Mouse (Mus musculus) stomach, embryonic 14.5 days (tissue): Measurements from ENCODE around the gene Clca2. TPM values are rescaled to one million over a fixed set of nuclear protein-coding genes. Genes with fewer than 3 reads are reported as not detected.

Source experiments
- ATAC-seq: fragments of 200-750 bp; cut with Nextera tagmentation; 2 replicates; pipeline ENCODE4 v1.8.0; 2017; ENCODE audit warnings: low read depth, moderate TSS enrichment; ENCODE audit not compliant: insufficient number of reproducible peaks, insufficient read depth, low FRiP score
- H3K27ac ChIP-seq: fragments of 300-500 bp; sonication (generic); 2 replicates; pipeline ENCODE4 v1.5.1; 2014; ENCODE audit warnings: mild to moderate bottlenecking, low read length, moderate library complexity, mixed read lengths
- H3K27me3 ChIP-seq: fragments of 300-500 bp; sonication (generic); 2 replicates; pipeline ENCODE4 v1.6.1; 2014; ENCODE audit warnings: low read length, control low read depth, mixed read lengths; ENCODE audit not compliant: control insufficient read depth, insufficient read depth
- H3K36me3 ChIP-seq: fragments of 300-500 bp; sonication (generic); 2 replicates; pipeline ENCODE4 v1.6.1; 2014; ENCODE audit warnings: mild to moderate bottlenecking, control low read depth, low read length, moderate library complexity, mixed read lengths; ENCODE audit not compliant: control insufficient read depth, insufficient read depth
- H3K4me1 ChIP-seq: fragments of 300-500 bp; sonication (generic); 2 replicates; pipeline ENCODE4 v1.6.1; 2014; ENCODE audit warnings: low read length, control low read depth, mixed read lengths; ENCODE audit not compliant: control insufficient read depth, insufficient read depth
- H3K4me2 ChIP-seq: fragments of 300-500 bp; sonication (generic); replicated peaks from 2 replicates; pipeline ENCODE4 v1.6.1; 2014; ENCODE audit warnings: low read depth, low read length, control low read depth
- H3K4me3 ChIP-seq: fragments of 300-500 bp; sonication (generic); 2 replicates; pipeline ENCODE4 v1.5.1; 2014; ENCODE audit warnings: low read depth, low read length, control low read depth
- H3K9ac ChIP-seq: fragments of 300-500 bp; sonication (generic); replicated peaks from 2 replicates; pipeline ENCODE4 v1.6.1; 2014; ENCODE audit warnings: low read depth, mild to moderate bottlenecking, control low read depth, low read length, moderate library complexity, mixed read lengths
- H3K9me3 ChIP-seq: fragments of 300-500 bp; sonication (generic); 2 replicates; pipeline ENCODE4 v1.6.1; 2016; ENCODE audit warnings: low read depth, low read length, control low read depth; ENCODE audit not compliant: control insufficient read depth
- whole genome bisulfite sequencing: fragments of 180-500 bp; shearing (Covaris S2); extraction: QIAGEN DNeasy Blood & Tissue Kit; methylation state at CpG from one replicate; pipeline ENCODE4 v1.1.7; 2014; 5-methylcytosine and 5-hydroxymethylcytosine counted together
- polyA plus RNA-seq: library from polyadenylated mRNA; unstranded; fragments of >200 nt; fragmentation: Nextera tagmentation; extraction: Ambion mirVana; gene quantifications from 2 replicates; pipeline ENCODE4 v1.2.1, GENCODE M21; 2014

The Clca2 gene
- 1.2 and 1.4 TPM in 2 replicates for polyA plus RNA-seq

DNA sequence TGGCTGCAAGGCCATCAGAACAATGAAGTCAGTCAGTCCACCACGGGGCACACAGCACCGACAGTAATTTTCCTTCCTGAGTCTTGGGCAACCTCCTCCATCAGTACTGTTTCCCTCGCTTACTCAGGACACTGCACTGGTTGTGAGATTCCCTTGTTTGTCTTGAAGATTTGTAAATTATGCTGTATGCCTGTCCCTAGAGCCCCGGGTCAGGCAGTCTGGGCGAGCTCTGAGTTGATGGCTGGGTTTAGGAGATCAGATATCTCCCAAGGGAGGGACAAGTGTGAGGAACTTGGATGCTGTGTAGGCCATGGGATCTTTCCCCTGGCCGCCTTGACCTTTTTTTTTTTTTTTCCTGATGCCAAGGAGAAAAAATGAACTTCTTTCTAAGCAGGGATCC, at the start of gene Clca2:
Gene Clca2 (minus strand): TSS at position 153 of the 400 bp plus-strand sequence.
- ATAC-seq, result no peak
- peak within 1 kb of the TSS; percentile 15; the same call in 1 of the 2 replicates for H3K27ac ChIP-seq
- no peak within 1 kb of the TSS for H3K4me3 ChIP-seq
- H3K4me2 ChIP-seq, result no peak within 1 kb of the TSS
- no peaks in the 10 kb centered on the region for H3K9me3 ChIP-seq
- 0 out of 2 replicates have a peak, but pooled peaks cover 9% of the 10 kb centered on the region for H3K4me1 ChIP-seq
- no peak within 1 kb of the TSS for H3K9ac ChIP-seq
- H3K36me3 ChIP-seq, result no peaks in the 10 kb centered on the region
- no peaks in the 10 kb centered on the region for H3K27me3 ChIP-seq
- WGBS, result 70% methylated on average over 6 of the region's 6 CpGs

DNA sequence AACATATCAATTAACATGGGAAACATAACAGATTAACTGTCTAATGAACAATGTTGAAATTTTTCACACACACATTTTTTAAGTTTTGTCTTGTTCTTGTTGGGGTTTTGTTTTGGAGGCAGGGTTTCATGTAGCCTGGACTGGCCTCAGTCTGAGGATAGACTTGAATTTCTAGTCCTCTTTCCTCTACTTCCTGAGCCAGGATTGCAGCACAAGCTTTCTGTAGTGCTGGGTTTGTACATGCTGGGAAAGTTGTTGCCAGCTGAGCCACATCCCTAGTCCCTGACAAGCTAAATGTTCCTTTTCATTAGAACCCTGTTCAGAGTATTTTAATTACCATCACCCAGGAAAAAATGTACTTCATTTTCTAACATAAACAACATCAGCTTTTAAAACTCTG, 48.7 kb upstream of the Clca2 start:
- Histone ChIP-seq H3K4me2 (no peak overlapping the region), H3K4me1 (no peaks in the 10 kb centered on the region), H3K27ac (no peak overlapping the region), H3K27me3 (no peaks in the 10 kb centered on the region), H3K36me3 (peaks cover 6% of the 10 kb centered on the region; the same call in 1 of the 2 replicates), H3K9ac (no peak overlapping the region), H3K4me3 (no peak overlapping the region), H3K9me3 (no peaks in the 10 kb centered on the region)
- ATAC-seq, result no peak

DNA sequence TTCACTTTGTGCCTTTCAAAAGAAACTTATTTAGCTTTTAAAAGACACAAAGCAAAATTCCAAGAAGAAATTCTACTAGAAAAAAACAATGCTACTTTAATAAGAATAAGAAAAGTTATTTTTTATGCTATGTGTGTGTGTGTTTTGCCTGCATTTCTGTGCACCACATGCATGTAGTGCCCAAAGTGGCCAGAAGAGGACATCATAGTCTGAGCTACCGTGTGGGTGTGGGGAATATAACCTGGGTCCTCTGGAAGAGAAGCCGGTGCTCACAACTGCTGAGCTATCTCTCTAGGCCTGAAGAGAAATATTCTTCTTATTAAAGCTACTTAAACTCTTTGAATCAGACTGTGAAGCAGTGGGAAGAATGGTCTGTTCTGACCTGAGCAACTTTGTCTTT, 48.2 kb upstream of the Clca2 start:
- no peaks in the 10 kb centered on the region for H3K27me3 ChIP-seq
- 76% methylated on average over 2 of the region's 2 CpGs for WGBS

DNA sequence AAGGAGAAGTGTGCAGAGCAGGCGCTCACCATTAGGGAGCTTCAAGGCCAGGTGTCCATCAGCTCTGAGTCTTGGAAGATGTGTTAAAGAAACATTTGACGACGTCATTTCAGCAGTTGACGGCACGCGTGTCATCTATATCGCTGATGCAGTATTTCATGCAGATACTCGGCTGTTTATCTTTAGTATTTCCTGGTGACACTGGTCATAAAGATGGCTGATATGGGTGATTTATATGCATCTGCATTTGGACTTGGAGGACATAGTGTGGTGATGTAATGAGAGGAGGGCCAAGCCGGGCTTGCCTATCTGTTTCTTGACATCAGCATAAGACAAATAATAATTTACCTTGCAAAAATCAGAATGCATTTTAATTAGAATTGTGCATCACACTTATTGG, 47.6 kb upstream of the Clca2 start:
- no peak overlapping the region for H3K4me3 ChIP-seq
- no peak overlapping the region for H3K4me2 ChIP-seq
- 89% methylated on average over 9 of the region's 9 CpGs for WGBS
- no peak overlapping the region for H3K9ac ChIP-seq
- no peaks in the 10 kb centered on the region for H3K4me1 ChIP-seq
- H3K36me3 ChIP-seq, result peaks cover 6% of the 10 kb centered on the region; the same call in 1 of the 2 replicates
- H3K27ac ChIP-seq, result no peak overlapping the region
- ATAC-seq, result no peak
- no peaks in the 10 kb centered on the region for H3K27me3 ChIP-seq
- H3K9me3 ChIP-seq, result no peaks in the 10 kb centered on the region

More for the DNA sequence above, 48.2 kb upstream of the Clca2 start:
- ATAC-seq, result no peak
- Histone ChIP-seq H3K27ac (no peak overlapping the region), H3K4me2 (no peak overlapping the region), H3K4me1 (no peaks in the 10 kb centered on the region), H3K9me3 (no peaks in the 10 kb centered on the region), H3K4me3 (no peak overlapping the region), H3K9ac (no peak overlapping the region), H3K36me3 (peaks cover 6% of the 10 kb centered on the region; the same call in 1 of the 2 replicates)

DNA sequence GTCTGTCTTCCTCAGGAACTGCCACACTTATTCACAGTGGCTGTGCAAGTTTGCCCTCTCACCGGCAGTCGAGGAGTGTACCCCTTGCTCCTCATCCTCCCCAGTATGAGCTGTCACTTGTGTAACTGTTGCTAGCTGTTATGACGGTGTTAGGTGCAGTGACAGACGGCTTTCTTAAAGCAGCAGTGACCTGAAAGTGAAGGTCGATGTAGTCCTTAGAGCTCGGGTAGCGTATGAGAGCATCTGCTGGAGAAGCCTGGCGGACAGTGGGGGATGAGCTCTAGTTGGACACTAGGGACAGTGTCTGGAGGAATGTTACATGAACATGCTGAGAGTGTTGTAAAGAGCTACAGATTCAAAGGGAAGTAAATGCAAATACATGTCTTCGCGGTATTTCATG, 44.6 kb upstream of the Clca2 start:
- no peak overlapping the region for H3K27ac ChIP-seq
- peaks cover 3% of the 10 kb centered on the region for H3K36me3 ChIP-seq
- no peaks in the 10 kb centered on the region for H3K4me1 ChIP-seq
- ATAC-seq, result no peak
- no peak overlapping the region for H3K4me2 ChIP-seq
- 83% methylated on average over 10 of the region's 10 CpGs for WGBS
- no peak overlapping the region for H3K9ac ChIP-seq
- no peaks in the 10 kb centered on the region for H3K9me3 ChIP-seq
- no peak overlapping the region for H3K4me3 ChIP-seq
- H3K27me3 ChIP-seq, result no peaks in the 10 kb centered on the region

DNA sequence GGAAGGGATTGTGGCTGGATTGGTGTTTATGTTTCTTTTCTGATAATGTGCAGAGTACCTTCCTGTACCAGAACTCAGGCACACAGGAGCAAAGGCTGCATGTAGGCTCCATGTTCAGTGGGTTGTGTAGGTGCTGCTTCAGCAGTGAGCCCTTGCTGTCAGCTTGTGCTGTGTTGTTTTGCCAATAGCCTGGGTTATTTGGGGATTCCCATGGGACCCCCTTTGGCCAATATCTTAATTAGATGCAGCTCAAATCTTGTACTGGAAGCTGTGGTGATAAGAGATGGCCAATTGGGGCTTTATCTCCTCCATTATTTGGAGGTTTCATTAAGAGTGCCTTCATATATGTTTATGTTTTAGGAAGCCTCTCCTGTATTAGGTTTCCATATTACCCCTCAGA, 43.7 kb upstream of the Clca2 start:
- no peaks in the 10 kb centered on the region for H3K27me3 ChIP-seq
- no peak overlapping the region for H3K9ac ChIP-seq
- H3K27ac ChIP-seq, result no peak overlapping the region
- H3K4me1 ChIP-seq, result no peaks in the 10 kb centered on the region
- peaks cover 6% of the 10 kb centered on the region for H3K36me3 ChIP-seq
- no peak overlapping the region for H3K4me3 ChIP-seq
- no peak overlapping the region for H3K4me2 ChIP-seq
- no peak for ATAC-seq
- H3K9me3 ChIP-seq, result no peaks in the 10 kb centered on the region

DNA sequence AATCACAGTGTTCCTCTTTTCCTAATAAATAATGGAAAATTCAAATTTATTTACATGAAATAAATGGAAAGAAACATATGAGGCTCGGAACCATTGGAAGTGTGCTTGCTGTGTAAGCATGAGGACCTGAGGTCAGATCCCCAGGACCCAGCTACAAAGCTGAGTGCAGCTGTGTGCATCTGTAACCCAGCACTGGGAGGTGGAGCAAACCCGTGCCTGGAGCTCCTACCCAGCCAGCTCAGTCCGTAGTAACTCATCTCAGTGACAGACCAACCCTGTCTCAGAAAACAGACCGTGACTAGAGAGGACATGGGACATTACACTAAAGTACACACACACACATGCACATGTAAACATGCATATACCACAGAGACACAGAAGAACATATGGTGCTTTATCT, 41.0 kb upstream of the Clca2 start:
- H3K27me3 ChIP-seq, result no peaks in the 10 kb centered on the region
- 72% methylated on average over 4 of the region's 4 CpGs for WGBS
- no peak overlapping the region for H3K4me2 ChIP-seq
- no peaks in the 10 kb centered on the region for H3K9me3 ChIP-seq
- H3K36me3 ChIP-seq, result peaks cover 6% of the 10 kb centered on the region
- peak; percentile 69; the same call in 1 of the 2 replicates for ATAC-seq
- H3K4me1 ChIP-seq, result no peaks in the 10 kb centered on the region
- H3K9ac ChIP-seq, result no peak overlapping the region
- no peak overlapping the region for H3K27ac ChIP-seq
- H3K4me3 ChIP-seq, result no peak overlapping the region

DNA sequence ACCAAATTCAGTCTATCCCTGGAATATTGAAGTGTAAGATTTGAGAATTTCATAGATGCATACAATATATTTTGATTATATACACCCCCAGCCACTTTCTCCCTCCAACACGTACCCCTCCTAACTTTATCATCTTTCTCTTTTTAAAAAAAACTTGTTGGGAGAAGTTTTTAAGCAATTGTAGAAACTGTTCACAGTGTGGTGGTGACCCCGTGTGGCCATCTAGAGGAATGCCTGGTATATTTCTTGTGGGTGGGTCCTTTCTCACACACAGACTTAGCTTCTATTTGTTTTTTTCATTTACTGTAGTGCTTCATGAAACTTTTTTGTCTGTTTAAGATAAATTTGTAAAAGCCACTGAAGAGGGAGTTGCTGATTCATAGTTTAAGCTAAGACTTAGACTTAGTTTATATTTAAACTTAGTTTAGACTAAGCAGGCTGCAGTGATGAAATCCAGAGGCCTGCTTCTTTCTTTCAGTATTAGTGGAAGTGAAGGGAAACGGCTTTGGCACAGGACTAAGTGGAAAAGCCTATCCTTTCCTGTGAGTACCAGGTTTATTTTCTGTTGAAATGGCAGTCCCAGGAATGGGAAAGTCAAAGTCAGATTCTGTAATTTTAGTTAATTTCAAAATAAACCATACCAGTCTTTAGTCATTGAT, 32.1 kb upstream of the Clca2 start:
- WGBS, result 11% methylated on average over 3 of the region's 3 CpGs
- Histone ChIP-seq H3K36me3 (peaks cover 15% of the 10 kb centered on the region), H3K27ac (no peak overlapping the region), H3K4me1 (no peaks in the 10 kb centered on the region), H3K27me3 (no peaks in the 10 kb centered on the region), H3K9ac (no peak overlapping the region), H3K4me2 (no peak overlapping the region), H3K9me3 (no peaks in the 10 kb centered on the region), H3K4me3 (no peak overlapping the region)
- peak; percentile 75 for ATAC-seq

DNA sequence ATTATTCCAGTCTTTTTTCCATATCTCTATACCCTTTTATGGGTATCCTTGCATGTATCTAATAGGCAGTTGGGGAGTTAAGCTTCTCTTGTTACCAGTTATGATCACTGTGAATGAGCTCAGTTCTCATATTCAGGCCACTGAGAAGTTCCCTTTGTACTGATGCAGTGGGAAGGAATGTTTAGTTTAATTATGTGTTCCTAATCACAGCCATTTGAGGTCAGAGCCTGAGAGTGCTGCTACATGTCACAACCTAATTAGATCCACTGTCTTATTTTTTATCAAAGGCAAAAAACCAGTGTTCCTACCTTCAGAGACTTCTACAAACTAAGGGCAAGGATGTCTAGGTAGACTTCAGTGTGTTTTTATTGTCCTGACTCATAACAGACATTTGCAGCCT, 30.1 kb upstream of the Clca2 start:
- no peak overlapping the region for H3K9ac ChIP-seq
- H3K4me3 ChIP-seq, result no peak overlapping the region
- no peaks in the 10 kb centered on the region for H3K27me3 ChIP-seq
- no peak overlapping the region for H3K27ac ChIP-seq
- H3K36me3 ChIP-seq, result peaks cover 19% of the 10 kb centered on the region
- no peaks in the 10 kb centered on the region for H3K9me3 ChIP-seq
- no peaks in the 10 kb centered on the region for H3K4me1 ChIP-seq
- H3K4me2 ChIP-seq, result no peak overlapping the region
- no peak for ATAC-seq
